Mouse (Mus musculus) adipocyte (in vitro differentiated cells): ENCODE results near the gene Nr1i2.
"Not testable (repeated sequence)": the region's sequence is repeated elsewhere in the genome, so short reads cannot be mapped to it uniquely, and the experiment has no call there.

Experiments used
- DNase-seq: peaks from one replicate; pipeline ENCODE4 v3.0.0-alpha.2; 2016; ENCODE audit warnings: low spot score

The Nr1i2 gene

GRCm38 (mm10) chr16:38294685-38295348 is at the start of gene Nr1i2:
Gene Nr1i2 (minus strand): TSS chr16:38294824.
- DNase-seq: no peak

GRCm38 (mm10) chr16:38341396-38342324 is 47.0 kb upstream of the Nr1i2 start, which contains the start of gene Maats1:
Gene Maats1 (minus strand): TSS chr16:38342143.
- no peak for DNase-seq

- DNase-seq: not testable (repeated sequence)
Observed at GRCm38 (mm10) chr16:38338077-38338476, 43.5 kb upstream of the Nr1i2 start.

GRCm38 (mm10) chr16:38334431-38334830 is 39.8 kb upstream of the Nr1i2 start:
- DNase-seq: no peak

GRCm38 (mm10) chr16:38329340-38329739 is 34.7 kb upstream of the Nr1i2 start:
- no peak for DNase-seq

- no peak for DNase-seq
Observed at GRCm38 (mm10) chr16:38326778-38327397, 32.3 kb upstream of the Nr1i2 start.

GRCm38 (mm10) chr16:38324311-38324710 is 29.7 kb upstream of the Nr1i2 start:
- no peak for DNase-seq

GRCm38 (mm10) chr16:38321452-38321935 is 26.9 kb upstream of the Nr1i2 start:
- DNase-seq: no peak

- DNase-seq: no peak
Observed at GRCm38 (mm10) chr16:38319087-38319486, 24.5 kb upstream of the Nr1i2 start.

- no peak for DNase-seq
Observed at GRCm38 (mm10) chr16:38318492-38318891, 23.9 kb upstream of the Nr1i2 start.

GRCm38 (mm10) chr16:38308195-38308594 is 13.6 kb upstream of the Nr1i2 start:
- no peak for DNase-seq

- no peak for DNase-seq
Observed at GRCm38 (mm10) chr16:38307651-38308050, 13.0 kb upstream of the Nr1i2 start.

- DNase-seq: no peak
Observed at GRCm38 (mm10) chr16:38307221-38307605, 12.6 kb upstream of the Nr1i2 start.

GRCm38 (mm10) chr16:38306571-38307220 is 12.1 kb upstream of the Nr1i2 start:
- DNase-seq: no peak

- no peak for DNase-seq
Observed at GRCm38 (mm10) chr16:38304460-38305194, 10.0 kb upstream of the Nr1i2 start.

GRCm38 (mm10) chr16:38302367-38302766 is 7.7 kb upstream of the Nr1i2 start:
- no peak for DNase-seq

GRCm38 (mm10) chr16:38298410-38298809 is 3.8 kb upstream of the Nr1i2 start:
- no peak for DNase-seq

- DNase-seq: peak; percentile 78
Observed at GRCm38 (mm10) chr16:38295349-38295930, 816 bp upstream of the Nr1i2 start.

GRCm38 (mm10) chr16:38290151-38290550 is 4.5 kb downstream of the Nr1i2 start:
- DNase-seq: peak; percentile 58

GRCm38 (mm10) chr16:38288851-38289250 is 5.8 kb downstream of the Nr1i2 start:
- DNase-seq: no peak

- DNase-seq: no peak
Observed at GRCm38 (mm10) chr16:38287762-38288161, 6.9 kb downstream of the Nr1i2 start.
